Mouse (Mus musculus): ENCODE results near the gene Lrrc52.

DNA sequence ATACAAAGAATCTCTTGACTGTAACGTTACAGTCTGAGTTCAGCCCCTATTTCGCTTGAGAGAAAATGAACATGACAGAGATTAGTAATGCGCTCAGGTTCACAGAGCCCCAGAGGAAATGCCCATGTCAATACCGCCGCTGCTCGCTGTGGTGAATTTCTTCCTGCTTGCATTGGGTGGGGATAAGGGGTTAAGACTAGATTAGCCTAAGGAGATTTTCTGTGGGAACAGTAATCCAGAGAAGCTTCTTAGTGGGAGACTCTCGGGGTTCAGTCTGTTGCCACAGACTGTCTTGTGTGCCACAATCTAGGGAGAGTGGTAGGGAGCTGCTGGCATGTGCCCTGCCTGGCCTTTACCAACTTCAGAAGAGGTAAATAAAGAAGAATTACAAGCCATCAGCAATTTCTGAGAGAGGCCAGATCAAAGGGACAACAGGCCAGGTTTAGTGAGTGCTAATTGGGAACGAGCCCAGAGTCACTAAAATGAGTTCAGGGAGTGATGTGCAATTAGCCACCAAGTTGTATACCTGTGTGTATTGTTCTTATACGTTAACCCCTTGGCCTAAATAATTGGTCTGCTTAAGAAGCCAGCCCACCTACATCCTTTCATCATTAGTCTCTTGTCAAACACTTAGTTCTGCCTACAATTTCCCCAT is 28.2 kb downstream of the Lrrc52 start:
- TF ChIP-seq EP300 (IDR thresholded peaks at IDR 0.05; ENCODE audit: low read depth) (no peak), CTCF (IDR thresholded peaks at IDR 0.05; ENCODE audit: low read depth) (no peak)
